Mouse (Mus musculus): Measurements from ENCODE around the gene Slco1a5. TPM values are rescaled to one million over a fixed set of nuclear protein-coding genes. Genes with fewer than 3 reads are reported as not detected.
"Not testable (repeated sequence)": the region's sequence is repeated elsewhere in the genome, so short reads cannot be mapped to it uniquely, and the experiment has no call there.

Slco1a5 gene
- total RNA-seq, 2 experiments from 2014 or later: not detected

- DNase-seq: peak; percentile 85
- intact Hi-C loops (cut with DNase I): loop anchor here (5.0 kb wide), 1 partner anchor 42 kb away; the partner anchor contains the start of genes Golt1b and Recql
- peak within 1 kb of the TSS; percentile 96 for H3K4me3 ChIP-seq
- no peak for TF ChIP-seq CTCF (IDR thresholded peaks at IDR 0.05)
- peak within 1 kb of the TSS; percentile 92 for H3K27ac ChIP-seq
Measured at GRCm38 (mm10) chr6:142345440-142346038, 22.8 kb upstream of the Slco1a5 start, which contains the start of gene Pyroxd1. Gene Pyroxd1, plus strand, starts transcription at chr6:142345654.

- Histone ChIP-seq H3K27ac (no peak overlapping the region), H3K4me3 (no peak overlapping the region)
- no peak for DNase-seq
- intact Hi-C loops (cut with DNase I): no loop called here
- peak; percentile 62 for TF ChIP-seq CTCF (IDR thresholded peaks at IDR 0.05)
Measured at GRCm38 (mm10) chr6:142343561-142343960, 20.8 kb upstream of the Slco1a5 start.

GRCm38 (mm10) chr6:142339576-142339975, 16.8 kb upstream of the Slco1a5 start:
- intact Hi-C loops (cut with DNase I): no loop called here
- TF ChIP-seq CTCF (IDR thresholded peaks at IDR 0.05): no peak
- Histone ChIP-seq H3K4me3 (no peak overlapping the region), H3K27ac (no peak overlapping the region)
- no peak for DNase-seq

- no peak for DNase-seq
- Histone ChIP-seq H3K4me3 (no peak overlapping the region), H3K27ac (no peak overlapping the region)
- TF ChIP-seq CTCF (IDR thresholded peaks at IDR 0.05): no peak
- intact Hi-C loops (cut with DNase I): no loop called here
Measured at GRCm38 (mm10) chr6:142338961-142339360, 16.2 kb upstream of the Slco1a5 start.

- no peak for DNase-seq
- intact Hi-C loops (cut with DNase I): no loop called here
- no peak for TF ChIP-seq CTCF (IDR thresholded peaks at IDR 0.05)
- Histone ChIP-seq H3K27ac (no peak overlapping the region), H3K4me3 (no peak overlapping the region)
Measured at GRCm38 (mm10) chr6:142329201-142329600, 6.4 kb upstream of the Slco1a5 start.

GRCm38 (mm10) chr6:142326598-142326997, 3.8 kb upstream of the Slco1a5 start:
- no peak for TF ChIP-seq CTCF (IDR thresholded peaks at IDR 0.05)
- no peak for DNase-seq
- intact Hi-C loops (cut with DNase I): no loop called here

GRCm38 (mm10) chr6:142317106-142317505, 5.7 kb downstream of the Slco1a5 start:
- DNase-seq: no peak
- H3K27ac ChIP-seq: no peak overlapping the region
- intact Hi-C loops (cut with DNase I): no loop called here
- TF ChIP-seq CTCF (IDR thresholded peaks at IDR 0.05): no peak
- no peak overlapping the region for H3K4me3 ChIP-seq

More at GRCm38 (mm10) chr6:142326598-142326997, 3.8 kb upstream of the Slco1a5 start:
- Histone ChIP-seq H3K27ac (no peak overlapping the region), H3K4me3 (no peak overlapping the region)

- DNase-seq: no peak
- no peak overlapping the region for H3K27ac ChIP-seq
- no peak for TF ChIP-seq CTCF (IDR thresholded peaks at IDR 0.05)
- intact Hi-C loops (cut with DNase I): no loop called here
- no peak overlapping the region for H3K4me3 ChIP-seq
Measured at GRCm38 (mm10) chr6:142314285-142314684, 8.5 kb downstream of the Slco1a5 start.

- no peak for TF ChIP-seq CTCF (IDR thresholded peaks at IDR 0.05)
- intact Hi-C loops (cut with DNase I): no loop called here
- DNase-seq: no peak
- Histone ChIP-seq H3K27ac (no peak overlapping the region), H3K4me3 (no peak overlapping the region)
Measured at GRCm38 (mm10) chr6:142305076-142305475, 17.7 kb downstream of the Slco1a5 start.

- H3K27ac ChIP-seq: no peak within 1 kb of the TSS
- no peak for TF ChIP-seq CTCF (IDR thresholded peaks at IDR 0.05)
- H3K4me3 ChIP-seq: no peak within 1 kb of the TSS
- intact Hi-C loops (cut with DNase I): no loop called here
- no peak for DNase-seq
Measured at GRCm38 (mm10) chr6:142298098-142298497, 24.7 kb downstream of the Slco1a5 start, which contains the start of gene Iapp. Gene Iapp, plus strand, starts transcription at chr6:142298423.

- intact Hi-C loops (cut with DNase I): no loop called here
- no peak for TF ChIP-seq CTCF (IDR thresholded peaks at IDR 0.05)
- no peak overlapping the region for H3K27ac ChIP-seq
- no peak for DNase-seq
- H3K4me3 ChIP-seq: no peak overlapping the region
Measured at GRCm38 (mm10) chr6:142289413-142290118, 33.2 kb downstream of the Slco1a5 start.

- DNase-seq: no peak
- TF ChIP-seq CTCF (IDR thresholded peaks at IDR 0.05): no peak
Measured at GRCm38 (mm10) chr6:142275721-142276442, 46.9 kb downstream of the Slco1a5 start.

GRCm38 (mm10) chr6:142250738-142251307, 72.0 kb downstream of the Slco1a5 start:
- H3K4me3 ChIP-seq; intact Hi-C loops (cut with DNase I); DNase-seq; H3K27ac ChIP-seq: not testable (repeated sequence)

More at GRCm38 (mm10) chr6:142275721-142276442, 46.9 kb downstream of the Slco1a5 start:
- Histone ChIP-seq H3K27ac (no peak overlapping the region), H3K4me3 (no peak overlapping the region)
- intact Hi-C loops (cut with DNase I): no loop called here
